Mouse (Mus musculus): ENCODE data around the gene Vmn2r67.
"Not testable (repeated sequence)": the region's sequence is repeated elsewhere in the genome, so short reads cannot be mapped to it uniquely, and the experiment has no call there.

Vmn2r67 gene
- long read RNA-seq, experiment 1 = 0 reads
- long read RNA-seq, experiment 2 = 0 reads

DNA sequence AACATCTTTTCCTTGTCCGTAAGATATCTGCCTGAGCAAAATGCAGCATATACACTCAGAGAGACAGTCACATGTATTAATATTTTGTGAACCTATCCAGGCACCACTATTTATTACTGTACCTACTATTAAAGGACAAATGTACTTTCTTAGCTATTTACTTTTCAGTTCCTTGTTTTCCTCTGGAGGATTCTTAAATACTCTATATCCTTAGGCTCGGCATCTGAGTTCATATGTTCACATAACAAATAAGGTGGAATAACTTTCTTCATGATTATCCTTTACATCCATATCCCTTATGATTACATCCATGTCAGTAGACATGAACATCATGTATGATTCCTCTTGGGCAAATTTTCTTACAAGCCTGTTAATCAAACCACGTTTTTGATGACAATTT is at the start of gene Vmn2r67:
Vmn2r67 (minus strand) TSS at position 101 of the 400 bp plus-strand sequence.
- intact Hi-C loops (cut with DNase I) = no loop called here

- intact Hi-C loops (cut with DNase I) = not testable (repeated sequence)
These were observed 51.3 kb downstream of the Vmn2r67 start for GRCm38 (mm10) chr7:85104531-85104930.
